Mouse (Mus musculus) CH12.LX (cell line): Measurements from ENCODE around the gene Tac2. TPM values are rescaled to one million over a fixed set of nuclear protein-coding genes. Genes with fewer than 3 reads are reported as not detected.

Source experiments
- DNase-seq: peaks from one replicate; pipeline ENCODE4 v3.0.0-alpha.2; 2013; ENCODE audit errors: extremely low read depth
- H3K27ac ChIP-seq: 2 replicates; pipeline ENCODE4 v1.5.1; 2012; ENCODE audit warnings: low read depth, mild to moderate bottlenecking, control low read depth, moderate library complexity; ENCODE audit not compliant: insufficient read depth
- H3K27me3 ChIP-seq: replicated peaks from 2 replicates; pipeline ENCODE3; 2012; ENCODE audit warnings: inconsistent platforms
- H3K36me3 ChIP-seq, 2 experiments: replicated peaks in 1 of 2; 2 replicates each; pipeline versions ENCODE3 to v1.6.1; 2012; ENCODE audit warnings: inconsistent platforms in 1 of 2, low read length in 1 of 2, mild to moderate bottlenecking in 1 of 2, mixed read lengths in 1 of 2, moderate library complexity in 1 of 2; ENCODE audit not compliant: control insufficient read depth in 1 of 2, insufficient read depth in 1 of 2
- H3K4me1 ChIP-seq, 2 experiments: 2 replicates each; pipeline ENCODE4 v1.6.1; 2012; ENCODE audit warnings: inconsistent platforms in 1 of 2, moderate library complexity in 1 of 2; ENCODE audit not compliant: insufficient read depth in 2 of 2, control insufficient read depth in 1 of 2
- H3K4me2 ChIP-seq: 2 replicates; pipeline ENCODE4 v1.6.1; 2012; ENCODE audit warnings: low read depth, mild to moderate bottlenecking, control low read depth; ENCODE audit not compliant: poor library complexity, insufficient read depth, severe bottlenecking
- H3K4me3 ChIP-seq, 3 experiments: fragments of 150-350 bp in 1 of 3; sonication (generic) in 1 of 3; replicated peaks in 1 of 3; 2 replicates each; pipeline versions ENCODE3 to v1.5.1; 2011 to 2012; ENCODE audit warnings: low read depth in 2 of 3, low read length in 2 of 3, mild to moderate bottlenecking in 2 of 3, moderate library complexity in 2 of 3, control low read depth in 1 of 3, improper control_type of control experiment in 1 of 3, inconsistent platforms in 1 of 3, mixed read lengths in 1 of 3; ENCODE audit not compliant: poor library complexity in 1 of 3
- H3K79me2 ChIP-seq: replicated peaks from 2 replicates; pipeline ENCODE4 v1.6.1; 2012; ENCODE audit warnings: mild to moderate bottlenecking, moderate library complexity; ENCODE audit not compliant: control insufficient read depth, poor library complexity, insufficient read depth, severe bottlenecking; ENCODE audit errors: extremely low read depth
- H3K9ac ChIP-seq: 2 replicates; pipeline ENCODE4 v1.6.1; 2012; ENCODE audit warnings: low read depth, mild to moderate bottlenecking, control low read depth, moderate library complexity; ENCODE audit not compliant: insufficient read depth
- H3K9me3 ChIP-seq: replicated peaks from 2 replicates; pipeline ENCODE3; 2012; ENCODE audit warnings: low read length, inconsistent platforms, mixed read lengths
- BHLHE40 ChIP-seq: IDR thresholded peaks from 2 replicates; pipeline ENCODE4 v1.6.1; 2011; ENCODE audit warnings: mild to moderate bottlenecking, low read depth, low read length, improper control_type of control experiment
- CHD1 ChIP-seq: IDR thresholded peaks from 2 replicates; pipeline ENCODE4 v1.6.1; 2012; ENCODE audit warnings: low read depth, low read length, improper control_type of control experiment, inconsistent platforms
- CTCF ChIP-seq, 2 experiments: IDR thresholded peaks in 1 of 2; conservative IDR thresholded peaks in 1 of 2; 2 replicates each; pipeline ENCODE4 v1.5.1; 2011 to 2012; ENCODE audit warnings: low read depth in 2 of 2, low read length in 2 of 2, improper control_type of control experiment in 1 of 2, inconsistent platforms in 1 of 2, mild to moderate bottlenecking in 1 of 2, moderate library complexity in 1 of 2
- JUND ChIP-seq: conservative IDR thresholded peaks from 2 replicates; pipeline ENCODE4 v1.6.1; 2011; ENCODE audit warnings: low read depth, low read length, improper control_type of control experiment
- KAT2A ChIP-seq: IDR thresholded peaks from 2 replicates; pipeline ENCODE4 v1.6.1; 2012; ENCODE audit warnings: low read length, improper control_type of control experiment, inconsistent platforms; ENCODE audit not compliant: insufficient replicate concordance
- MAFK ChIP-seq: IDR thresholded peaks from 2 replicates; pipeline ENCODE4 v1.6.1; 2011; ENCODE audit warnings: low read length, improper control_type of control experiment; ENCODE audit not compliant: insufficient replicate concordance
- MAX ChIP-seq: IDR thresholded peaks from 2 replicates; pipeline ENCODE4 v1.6.1; 2011; ENCODE audit warnings: low read length, improper control_type of control experiment
- MAZ ChIP-seq: IDR thresholded peaks from 2 replicates; pipeline ENCODE4 v1.6.1; 2012; ENCODE audit warnings: low read depth, mild to moderate bottlenecking, inconsistent platforms, low read length, improper control_type of control experiment, moderate library complexity
- MEF2A ChIP-seq: IDR thresholded peaks from 2 replicates; pipeline ENCODE4 v1.6.1; 2014; ENCODE audit warnings: low read depth, mild to moderate bottlenecking, inconsistent platforms, low read length, improper control_type of control experiment, borderline replicate concordance
- MXI1 ChIP-seq: IDR thresholded peaks from 2 replicates; pipeline ENCODE4 v1.6.1; 2011; ENCODE audit warnings: mild to moderate bottlenecking, low read depth, low read length, improper control_type of control experiment
- MYC ChIP-seq: IDR thresholded peaks from 2 replicates; pipeline ENCODE4 v1.6.1; 2011; ENCODE audit warnings: low read depth, mild to moderate bottlenecking, improper control_type of control experiment, low read length
- NELFE ChIP-seq: IDR thresholded peaks from 2 replicates; pipeline ENCODE4 v1.6.1; 2011; ENCODE audit warnings: low read depth, low read length, improper control_type of control experiment
- SIN3A ChIP-seq: IDR thresholded peaks from 2 replicates; pipeline ENCODE4 v1.6.1; 2012; ENCODE audit warnings: low read length, improper control_type of control experiment, inconsistent platforms
- SMC3 ChIP-seq: IDR thresholded peaks from 2 replicates; pipeline ENCODE4 v1.6.1; 2011; ENCODE audit warnings: low read depth, low read length, improper control_type of control experiment
- TBP ChIP-seq: conservative IDR thresholded peaks from 2 replicates; pipeline ENCODE4 v1.6.1; 2011; ENCODE audit warnings: low read depth, low read length, improper control_type of control experiment
- TCF12 ChIP-seq: IDR thresholded peaks from 2 replicates; pipeline ENCODE4 v1.6.1; 2014; ENCODE audit warnings: low read depth, mild to moderate bottlenecking, inconsistent platforms, low read length, improper control_type of control experiment
- UBTF ChIP-seq: IDR thresholded peaks from 2 replicates; pipeline ENCODE4 v1.6.1; 2012; ENCODE audit warnings: low read depth, mild to moderate bottlenecking, inconsistent platforms, low read length, improper control_type of control experiment, moderate library complexity
- USF1 ChIP-seq: IDR thresholded peaks from 2 replicates; pipeline ENCODE4 v1.6.1; 2014; ENCODE audit warnings: low read depth, mild to moderate bottlenecking, inconsistent platforms, low read length, improper control_type of control experiment
- USF2 ChIP-seq: conservative IDR thresholded peaks from 2 replicates; pipeline ENCODE4 v1.6.1; 2011; ENCODE audit warnings: low read depth, low read length, improper control_type of control experiment
- ZC3H11A ChIP-seq: IDR thresholded peaks from 2 replicates; pipeline ENCODE4 v1.6.1; 2012; ENCODE audit warnings: low read depth, mild to moderate bottlenecking, inconsistent platforms, low read length, improper control_type of control experiment
- ZKSCAN1 ChIP-seq: IDR thresholded peaks from 2 replicates; pipeline ENCODE4 v1.6.1; 2012; ENCODE audit warnings: low read depth, inconsistent platforms, low read length, improper control_type of control experiment, borderline replicate concordance
- dilution Hi-C: fragments of 300-500 bp; cut with MboI; formaldehyde crosslinking; loops from 2 replicates; pipeline ENCODE4 v1.14.3; 2020; ENCODE audit warnings: low sequenced_read_pairs; ENCODE audit not compliant: extremely low pct_unique_long_range_greater_than_20kb, extremely low pct_ligation_motif_present
- in situ Hi-C: fragments of 300-500 bp; cut with MboI; formaldehyde crosslinking; loops from 3 replicates; pipeline ENCODE4 v1.14.3; 2019; ENCODE audit warnings: low sequenced_read_pairs, low pct_ligation_motif_present, low pct_unique_long_range_greater_than_20kb, mixed read lengths
- polyA plus RNA-seq: library from polyadenylated mRNA; unstranded; fragments of >175 nt; gene quantifications from 2 replicates; pipeline ENCODE4 v1.2.1, GENCODE M21; 2012; ENCODE audit warnings: low read depth; ENCODE audit not compliant: insufficient read length
- total RNA-seq, 2 experiments: library from RNA; depleted of rRNA; stranded (reverse); fragments of 300-350 nt in 1 of 2; fragments of >200 nt in 1 of 2; gene quantifications; 2 replicates each; pipeline ENCODE4 v1.2.3; 2012 to 2014

Gene Tac2
- total and polyA plus RNA-seq, 3 experiments, result not detected

DNA sequence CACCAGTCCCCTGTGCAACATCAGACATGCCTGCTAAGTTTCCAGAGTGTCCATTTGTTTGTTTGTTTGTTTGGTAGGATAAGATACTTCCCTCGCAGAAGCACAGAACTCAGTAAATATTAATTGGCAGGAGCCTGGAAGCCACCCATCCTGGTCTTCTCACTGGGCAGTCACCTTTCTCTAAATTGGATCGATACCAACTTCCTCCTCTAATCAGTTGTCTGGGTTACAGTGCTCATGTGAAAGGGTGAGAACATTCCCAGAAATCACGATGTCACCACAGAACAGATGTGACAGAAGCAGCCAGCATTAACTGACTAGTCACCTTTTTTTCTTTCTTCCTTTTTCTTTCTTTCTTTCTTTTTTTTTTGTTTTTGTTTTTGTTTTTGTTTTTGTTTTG lies 31.0 kb downstream of the Tac2 start:
- in situ Hi-C loops (no loop called here), dilution Hi-C loops (no loop called here)
- Histone ChIP-seq H3K4me3 (no peak overlapping the region), H3K4me1 (no peaks in the 10 kb centered on the region), H3K27me3 (peaks cover 17% of the 10 kb centered on the region), H3K9ac (no peak overlapping the region), H3K4me2 (no peak overlapping the region), H3K79me2 (no peaks in the 10 kb centered on the region), H3K36me3 (no peaks in the 10 kb centered on the region), H3K27ac (no peak overlapping the region), H3K9me3 (peaks cover 7% of the 10 kb centered on the region)
- no peak for DNase-seq
- TF ChIP-seq ZC3H11A (no peak), USF2 (no peak), SMC3 (no peak), MXI1 (no peak), ZKSCAN1 (no peak), SIN3A (no peak), MAFK (no peak), MAX (no peak), CHD1 (no peak), USF1 (no peak), NELFE (no peak), CTCF (conservative IDR thresholded peaks at IDR 0.05 in 1 of 2, IDR thresholded peaks at IDR 0.05 in 1 of 2; ENCODE audit: low read depth in 2 of 2, low read length in 2 of 2) (no peak), TCF12 (no peak), TBP (no peak)

DNA sequence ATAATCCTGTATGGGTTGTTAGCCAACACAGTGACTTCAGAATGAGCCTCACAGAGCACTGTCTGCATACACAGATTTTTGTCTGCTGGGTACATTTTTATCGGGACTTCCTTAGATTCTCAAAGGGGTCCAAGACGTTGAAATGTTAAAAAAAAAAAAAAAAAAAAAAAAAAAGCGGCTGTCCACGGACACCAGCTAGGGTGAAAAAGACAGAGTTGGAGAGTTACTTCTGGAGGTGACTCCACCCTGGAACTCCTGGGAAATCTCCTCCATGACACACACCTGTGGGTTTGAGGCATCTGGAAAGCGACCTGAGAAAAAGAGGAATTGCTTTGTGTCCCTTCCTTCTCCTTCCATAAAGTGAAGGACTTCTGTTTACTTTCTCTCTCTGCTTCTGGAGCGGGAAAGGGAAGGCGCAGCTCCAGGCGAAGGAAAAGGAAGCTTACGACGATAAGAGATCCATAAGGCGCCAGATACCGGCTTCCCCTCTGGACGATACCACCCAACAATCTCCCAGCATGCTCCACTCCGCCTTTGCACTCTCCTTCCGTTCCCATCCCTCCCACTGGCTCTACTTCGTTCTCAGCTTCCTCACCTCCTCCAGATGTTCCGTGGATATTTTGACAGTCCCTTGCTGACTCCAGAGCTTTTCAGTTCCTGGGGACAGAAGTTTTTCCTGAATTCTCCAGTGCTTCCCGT lies 31.6 kb downstream of the Tac2 start:
- H3K4me3 ChIP-seq, result no peak overlapping the region
- no peak for TF ChIP-seq SMC3
- TF ChIP-seq JUND, result no peak
- TF ChIP-seq MAX, result no peak
- no peak for TF ChIP-seq MAZ
- no peak for TF ChIP-seq NELFE
- no peak for TF ChIP-seq MYC
- no peak for TF ChIP-seq KAT2A
- no peak for TF ChIP-seq MEF2A
- TF ChIP-seq BHLHE40, result no peak
- no peak for TF ChIP-seq UBTF
- TF ChIP-seq CHD1, result no peak
- TF ChIP-seq, all 38 proteins: peak for 0
- H3K4me2 ChIP-seq, result no peak overlapping the region
- DNase-seq, result no peak
- H3K79me2 ChIP-seq, result no peaks in the 10 kb centered on the region
- peaks cover 7% of the 10 kb centered on the region for H3K9me3 ChIP-seq
- H3K9ac ChIP-seq, result no peak overlapping the region
- dilution Hi-C loops, result no loop called here
- no peak overlapping the region for H3K27ac ChIP-seq
- H3K27me3 ChIP-seq, result peaks cover 19% of the 10 kb centered on the region
- in situ Hi-C loops, result no loop called here
- no peaks in the 10 kb centered on the region for H3K36me3 ChIP-seq
- H3K4me1 ChIP-seq, result no peaks in the 10 kb centered on the region
